Mouse (Mus musculus): ENCODE results near the gene Hdac9. TPM values are rescaled to one million over a fixed set of nuclear protein-coding genes. Genes with fewer than 3 reads are reported as not detected.
A peak's percentile ranks its signal among the peaks of the same experiment; 100 is the strongest.

Hdac9 gene
- total RNA-seq, 2 experiments from 2014 or later, result 11.8 to 25.2 TPM

DNA sequence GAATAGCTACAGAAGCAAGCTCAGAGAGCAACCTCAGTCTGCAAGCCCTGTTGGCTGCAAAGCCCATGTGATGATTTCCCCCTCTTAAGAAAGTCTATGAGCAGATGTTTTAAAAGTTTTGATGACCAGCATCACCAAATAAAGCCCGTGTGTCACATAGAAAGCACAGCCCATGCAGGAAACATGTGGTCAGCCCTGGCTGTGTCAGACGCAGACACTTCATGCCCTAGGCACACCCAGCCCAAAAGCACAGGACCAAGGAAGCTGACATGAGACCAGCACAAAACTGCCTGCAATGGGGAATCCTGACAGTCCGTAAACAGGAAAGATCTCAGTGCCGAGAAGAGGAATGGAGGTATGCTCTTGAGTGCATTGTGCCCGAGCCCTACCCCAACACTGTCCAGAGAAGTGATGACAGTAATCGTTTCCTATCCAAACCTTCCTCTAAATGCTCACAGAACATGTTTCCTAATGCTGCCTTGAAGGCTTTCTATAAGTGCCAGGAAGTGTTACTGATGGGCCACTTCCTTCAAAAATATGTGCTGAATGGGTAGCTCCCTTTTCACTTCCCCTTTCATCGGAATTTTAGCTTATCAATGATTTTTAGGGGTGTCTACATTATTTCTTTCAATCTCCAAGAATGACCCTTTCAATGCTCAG, 193.9 kb downstream of the Hdac9 start:
- intact Hi-C loops (cut with DNase I), result no loop called here
- DNase-seq, result peak; percentile 4 to 15

DNA sequence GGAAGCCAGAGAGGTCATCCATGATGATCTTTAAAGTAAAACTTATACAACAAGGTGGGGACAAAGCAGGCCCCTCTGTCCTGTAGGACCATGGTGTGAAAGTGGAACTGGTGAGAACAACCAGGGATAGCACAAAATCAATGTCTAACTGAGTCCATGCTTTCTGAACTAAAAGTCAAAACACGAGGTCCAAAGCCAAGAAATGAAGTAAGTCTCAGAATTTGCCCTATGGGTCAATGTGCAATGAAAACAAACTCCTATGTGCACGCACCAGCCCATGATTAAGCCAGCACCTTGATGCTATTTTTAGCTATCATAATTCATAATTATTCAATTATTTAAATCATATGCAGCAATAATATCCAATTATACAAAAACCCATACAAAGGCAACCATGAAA, 196.0 kb downstream of the Hdac9 start:
- DNase-seq, result no peak
- intact Hi-C loops (cut with DNase I), result no loop called here

DNA sequence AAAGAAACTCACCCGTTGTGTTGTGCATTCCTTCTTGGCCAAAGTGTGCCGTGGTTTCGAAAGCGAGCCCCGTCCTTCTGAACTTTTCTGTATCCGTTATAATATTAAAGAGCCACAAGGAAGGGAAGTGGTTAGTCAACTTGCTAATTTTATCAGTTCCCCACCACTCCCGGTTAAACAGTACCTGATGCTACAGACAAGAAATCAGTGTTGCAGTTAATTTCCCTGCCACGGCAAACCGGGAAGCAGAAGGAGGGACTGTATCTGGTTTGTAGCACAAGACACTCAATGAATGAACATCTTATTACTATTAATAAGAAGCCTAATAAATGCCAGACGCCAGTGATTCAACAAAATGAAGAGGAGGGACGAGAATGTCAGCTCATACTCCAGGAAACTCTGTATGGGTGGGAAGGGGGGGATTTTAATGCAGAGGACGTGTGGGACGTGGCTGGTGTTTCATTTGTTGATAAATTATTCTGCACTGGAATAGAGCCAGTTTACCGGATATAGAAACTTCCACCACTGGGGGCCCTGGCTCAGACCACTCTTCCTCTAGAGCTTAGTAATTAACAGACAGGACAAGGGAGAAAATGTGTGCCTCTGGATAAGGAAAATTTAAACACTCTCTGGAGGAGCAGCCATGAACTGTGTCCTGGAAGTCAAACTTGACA, 202.5 kb downstream of the Hdac9 start:
- intact Hi-C loops (cut with DNase I), result loop anchor here (10.0 kb wide), 1 partner anchor 110 kb away; no protein-coding TSS in a partner anchor
- DNase-seq, result peak; percentile 31 to 33

DNA sequence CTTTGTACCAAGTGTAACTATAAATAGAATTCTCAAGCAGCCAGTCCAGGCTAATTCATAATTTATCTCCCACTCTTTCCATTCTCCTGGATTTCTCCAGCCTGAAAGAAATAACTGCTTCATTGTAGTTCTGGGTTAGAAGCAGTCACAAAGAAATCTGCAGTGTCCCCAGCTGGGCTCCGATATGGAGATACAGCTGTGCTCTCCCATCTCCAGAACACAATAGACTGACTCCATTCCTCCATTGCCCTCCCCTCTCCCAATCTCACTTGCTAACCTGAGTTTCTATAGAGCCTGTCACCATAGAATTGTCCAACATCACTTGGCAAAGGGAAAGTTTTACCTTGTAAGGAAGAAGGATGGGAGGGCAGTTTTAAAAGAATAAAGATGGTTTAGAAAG, 218.9 kb downstream of the Hdac9 start:
- intact Hi-C loops (cut with DNase I), result no loop called here
- DNase-seq, result no peak

DNA sequence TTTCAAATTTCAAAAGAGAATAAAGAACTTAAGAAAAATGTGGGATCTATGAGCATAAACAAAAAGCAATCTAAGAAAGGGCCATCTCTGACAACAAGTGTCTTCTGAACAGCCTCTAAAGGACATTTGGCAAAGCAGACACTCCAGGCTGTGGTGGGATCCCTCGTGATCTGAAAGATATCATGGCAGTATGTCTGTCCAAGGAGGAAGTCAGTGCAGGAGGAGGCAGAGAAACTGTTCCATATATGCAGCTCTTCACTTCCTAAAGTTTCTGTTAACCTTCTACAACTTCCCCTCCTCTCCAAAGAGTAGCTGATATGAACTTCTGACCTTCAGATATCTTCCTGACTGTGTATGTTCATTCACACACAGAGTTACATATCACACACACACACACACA, 220.2 kb downstream of the Hdac9 start:
- intact Hi-C loops (cut with DNase I), result no loop called here
- DNase-seq, result no peak

DNA sequence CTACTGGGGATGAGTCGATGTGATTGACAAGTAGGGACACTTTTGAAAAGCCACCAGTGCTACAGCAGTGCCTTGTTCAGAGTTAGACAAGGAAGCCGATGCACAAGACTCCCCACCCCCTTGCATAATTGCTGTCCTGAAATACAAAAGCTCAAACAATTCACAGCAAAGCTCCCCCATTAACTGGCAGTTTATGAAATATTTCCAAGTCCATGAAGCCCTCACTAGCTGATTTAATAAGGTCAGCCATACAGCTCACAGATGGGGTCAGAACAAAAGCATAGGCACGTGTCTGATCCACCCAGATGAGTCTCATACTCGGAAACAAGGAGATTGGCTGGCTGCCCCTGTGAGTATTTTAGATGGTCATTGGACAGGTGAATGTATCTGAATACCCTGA, 228.0 kb downstream of the Hdac9 start:
- intact Hi-C loops (cut with DNase I), result no loop called here
- DNase-seq, result no peak

DNA sequence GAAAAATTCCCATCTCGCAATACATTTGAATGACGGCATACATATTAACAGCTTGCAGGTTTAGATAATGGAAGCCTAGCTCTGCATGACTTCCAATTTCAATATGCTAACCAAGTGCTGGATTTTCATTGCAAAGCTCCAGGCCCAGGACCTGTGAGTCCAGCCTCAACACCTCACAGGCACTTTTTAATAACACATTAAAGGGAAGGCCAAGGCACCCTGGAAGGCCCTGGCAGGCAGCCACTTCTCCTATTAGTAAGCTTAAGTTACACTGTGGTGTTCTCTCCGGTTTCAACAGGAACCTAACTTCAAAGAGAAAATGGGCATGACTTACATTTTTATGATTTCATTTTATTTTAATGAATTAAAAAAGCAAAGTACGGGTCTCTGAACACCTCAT, 233.5 kb downstream of the Hdac9 start:
- intact Hi-C loops (cut with DNase I), result no loop called here
- peak in 1 of 2 experiments; percentile 10 for DNase-seq

DNA sequence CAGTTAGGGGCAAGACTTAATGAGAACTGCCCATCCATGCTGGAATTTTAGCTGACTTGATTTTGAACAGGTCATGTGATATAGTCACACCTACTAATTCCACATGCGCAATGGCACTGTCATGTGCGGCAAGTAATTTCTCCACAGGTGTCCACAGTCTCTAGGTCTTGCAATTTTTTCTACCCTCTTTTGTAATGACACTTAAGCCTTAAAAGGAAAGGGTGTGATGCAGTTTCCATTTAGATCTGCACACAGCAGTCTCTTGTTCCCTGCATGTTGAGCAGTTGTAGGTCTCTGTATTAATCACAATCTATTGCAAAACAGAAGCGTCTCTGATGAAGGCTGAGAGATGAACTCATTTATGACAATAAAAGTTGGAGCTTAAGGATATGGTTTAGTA, 234.2 kb downstream of the Hdac9 start:
- DNase-seq, result no peak

DNA sequence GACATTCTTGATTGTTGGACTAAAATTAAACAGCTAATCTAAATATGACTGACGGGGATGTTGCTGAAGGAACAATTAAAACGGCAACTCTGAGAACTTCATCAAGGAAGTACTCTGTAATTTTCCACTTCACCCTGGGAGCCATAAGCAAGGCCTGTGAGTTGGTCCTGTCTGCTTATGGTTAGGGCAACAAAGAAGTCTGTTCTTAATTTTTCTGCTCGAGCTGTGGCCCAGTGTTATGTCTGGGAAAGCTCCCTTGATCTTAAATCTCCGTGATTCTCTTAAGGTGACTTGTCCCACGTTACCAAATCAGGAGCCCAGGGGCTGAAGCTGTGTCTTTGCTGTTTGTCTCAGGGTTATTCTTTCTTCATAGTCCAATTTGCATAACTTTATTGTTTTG, 236.3 kb downstream of the Hdac9 start:
- intact Hi-C loops (cut with DNase I), result no loop called here
- DNase-seq, result no peak

More for the DNA sequence above, 234.2 kb downstream of the Hdac9 start:
- intact Hi-C loops (cut with DNase I), result no loop called here

DNA sequence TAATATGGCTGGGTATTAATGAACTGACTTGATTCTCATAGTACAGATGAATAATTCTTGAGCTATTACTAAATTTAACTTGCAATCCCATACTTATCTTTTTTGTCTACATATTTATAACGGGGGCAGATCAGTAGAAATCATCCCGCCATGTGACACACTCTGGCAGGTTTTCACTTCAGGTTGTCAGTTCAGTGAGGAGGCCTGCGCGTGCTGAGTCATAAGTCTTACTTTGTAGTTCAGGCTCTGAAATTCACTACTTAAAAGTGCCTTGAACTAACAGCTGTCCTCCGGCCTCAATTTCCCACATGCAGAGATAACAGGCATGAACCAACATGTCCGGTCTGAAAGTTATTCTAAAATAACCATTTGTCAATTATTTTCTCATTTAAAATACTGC, 239.8 kb downstream of the Hdac9 start:
- intact Hi-C loops (cut with DNase I), result no loop called here
- no peak for DNase-seq

DNA sequence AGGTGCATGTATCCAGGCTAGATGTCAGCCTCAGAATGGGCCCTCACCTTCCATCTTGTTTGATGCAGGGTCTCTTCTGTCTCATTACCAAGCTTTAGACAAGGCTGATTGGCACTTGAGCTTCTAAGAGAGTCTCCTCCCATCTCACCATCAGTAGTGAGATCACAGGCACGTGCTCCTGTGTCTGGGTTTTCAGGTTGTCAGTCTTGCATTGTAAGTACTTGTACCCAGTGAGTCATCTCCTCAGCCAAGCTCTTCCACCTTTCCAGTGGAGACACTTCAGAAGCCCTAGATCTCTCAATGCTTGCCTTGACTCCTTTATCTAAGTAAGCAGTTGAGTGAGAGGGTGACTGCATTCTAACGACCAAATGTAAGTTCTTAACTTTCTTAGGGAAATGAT, 242.7 kb downstream of the Hdac9 start:
- no peak for DNase-seq
- intact Hi-C loops (cut with DNase I), result no loop called here

DNA sequence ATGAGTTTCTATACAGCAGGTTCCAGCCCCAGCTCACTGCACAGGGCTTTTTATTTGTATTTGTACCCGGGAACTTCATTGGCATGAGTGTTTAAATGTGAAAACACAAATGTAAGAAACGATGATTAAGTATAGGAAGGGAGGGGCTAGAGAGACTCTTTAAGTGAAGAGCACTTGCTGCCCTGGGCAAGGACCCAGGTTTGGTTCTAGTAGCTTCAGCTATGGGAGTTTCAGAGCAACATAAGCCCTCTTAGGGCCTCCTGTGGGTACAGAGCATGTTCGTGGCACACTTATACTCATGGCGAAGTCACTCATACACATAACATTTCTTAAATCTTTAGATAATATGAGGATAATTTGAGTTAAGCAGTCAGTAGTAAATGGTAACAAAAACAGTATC, 243.4 kb downstream of the Hdac9 start:
- no peak for DNase-seq

DNA sequence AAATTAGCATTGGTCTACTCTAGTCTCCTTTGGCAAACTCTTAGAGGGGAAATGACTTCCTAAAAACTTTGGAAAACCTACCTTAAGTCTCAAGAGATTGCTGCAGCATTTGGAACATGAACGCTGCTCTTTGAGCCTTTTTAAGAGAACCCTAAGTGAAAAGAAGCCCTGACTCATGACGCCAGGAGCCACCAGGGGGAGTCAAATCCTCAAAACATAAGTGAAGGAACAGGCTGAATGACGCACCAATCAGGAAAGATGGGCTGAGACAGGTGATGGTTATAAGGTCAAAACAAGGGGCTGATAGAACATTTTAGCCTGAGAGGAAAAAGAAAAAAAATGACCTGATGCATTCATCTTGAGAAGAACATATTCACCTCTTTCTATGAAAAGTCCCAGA, 252.1 kb downstream of the Hdac9 start:
- intact Hi-C loops (cut with DNase I), result loop anchor here (1.0 to 5.0 kb wide), 3 partner anchors 352 to 518 kb away; no protein-coding TSS in a partner anchor
- peak; percentile 75 to 87 for DNase-seq

More for the DNA sequence above, 243.4 kb downstream of the Hdac9 start:
- intact Hi-C loops (cut with DNase I), result no loop called here

DNA sequence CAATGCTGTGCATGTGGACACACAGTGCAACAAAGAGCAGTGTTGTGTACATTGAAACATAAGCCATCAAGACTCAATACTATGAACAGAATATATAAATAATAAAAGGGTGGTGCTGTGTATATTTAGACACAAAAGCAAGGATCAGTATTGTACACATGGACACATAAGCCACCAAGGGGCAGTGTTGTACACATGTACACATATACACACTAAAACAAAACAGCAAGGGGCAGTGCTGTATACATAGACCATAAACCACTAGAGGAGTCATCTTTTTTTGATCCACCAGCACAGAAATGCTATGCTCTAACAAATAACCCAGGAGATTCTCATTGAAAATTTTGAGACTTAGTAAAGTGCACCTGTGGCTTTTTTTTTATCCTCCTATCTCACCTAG, 255.5 kb downstream of the Hdac9 start:
- no peak for DNase-seq
- intact Hi-C loops (cut with DNase I), result loop anchor here (5.0 kb wide), 1 partner anchor 501 kb away; no protein-coding TSS in a partner anchor

DNA sequence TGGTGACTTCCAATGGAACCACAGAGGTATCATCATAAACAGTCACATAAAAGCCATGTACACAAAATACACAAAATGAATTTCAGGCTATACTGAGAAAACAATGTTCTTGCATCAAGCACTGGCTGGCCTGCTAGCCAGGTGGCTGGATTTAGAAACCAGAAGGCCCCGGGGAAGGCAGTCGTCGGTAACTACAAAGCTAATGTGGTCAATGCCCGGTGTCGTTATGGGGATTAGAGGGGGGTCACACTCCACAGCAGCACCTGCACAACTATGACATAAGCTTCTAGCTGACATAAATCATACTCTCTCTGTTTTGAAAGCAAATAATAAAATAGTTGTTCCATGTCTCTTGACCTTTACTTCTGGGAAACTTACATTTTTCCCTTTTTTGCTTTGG, 256.9 kb downstream of the Hdac9 start:
- no peak for DNase-seq
- intact Hi-C loops (cut with DNase I), result loop anchor here (5.0 kb wide), 1 partner anchor 502 kb away; no protein-coding TSS in a partner anchor

DNA sequence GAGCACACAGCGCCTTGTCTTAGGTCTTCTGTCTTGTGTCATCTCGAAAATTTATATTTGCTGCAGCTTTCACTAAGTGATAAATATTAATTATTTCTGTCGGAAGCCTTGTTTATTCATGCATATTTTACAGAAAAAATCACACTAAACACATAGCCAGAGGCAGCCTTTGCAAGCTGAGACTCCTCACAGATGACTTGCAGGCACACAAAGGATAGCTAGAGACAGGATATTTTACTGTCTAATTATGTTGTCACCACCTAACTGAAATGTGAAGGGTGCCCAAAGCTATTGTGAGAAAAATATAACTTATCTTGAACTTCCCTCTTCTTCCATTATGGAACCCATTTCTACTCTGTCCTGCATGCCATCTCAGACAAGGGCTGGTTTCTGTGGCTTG, 258.3 kb downstream of the Hdac9 start:
- intact Hi-C loops (cut with DNase I), result loop anchor here (5.0 kb wide), 6 partner anchors 131 to 1271 kb away; partner anchors contain the start of gene Twist1
- no peak for DNase-seq

DNA sequence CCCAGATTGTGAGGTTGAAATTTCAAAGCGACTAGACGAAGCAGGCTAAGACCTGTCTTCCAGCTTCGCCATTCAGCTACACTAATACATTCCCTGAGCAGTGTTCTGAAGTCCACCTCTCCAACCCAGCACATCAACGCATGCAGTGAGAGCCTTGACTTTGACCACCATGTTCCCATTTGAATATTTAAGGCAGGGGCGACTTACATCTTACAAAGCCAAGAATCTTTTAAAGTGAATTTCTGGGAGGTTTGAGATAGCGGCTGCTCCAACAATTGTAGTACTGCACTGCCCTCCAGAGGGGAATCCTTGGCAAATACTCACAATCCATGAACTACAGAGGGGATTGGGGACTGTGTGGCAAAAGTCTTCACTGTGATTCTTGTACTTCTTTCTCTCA, 258.8 kb downstream of the Hdac9 start:
- peak; percentile 45 to 72 for DNase-seq
- intact Hi-C loops (cut with DNase I), result loop anchor here (5.0 kb wide), 6 partner anchors 131 to 1271 kb away; partner anchors contain the start of gene Twist1

DNA sequence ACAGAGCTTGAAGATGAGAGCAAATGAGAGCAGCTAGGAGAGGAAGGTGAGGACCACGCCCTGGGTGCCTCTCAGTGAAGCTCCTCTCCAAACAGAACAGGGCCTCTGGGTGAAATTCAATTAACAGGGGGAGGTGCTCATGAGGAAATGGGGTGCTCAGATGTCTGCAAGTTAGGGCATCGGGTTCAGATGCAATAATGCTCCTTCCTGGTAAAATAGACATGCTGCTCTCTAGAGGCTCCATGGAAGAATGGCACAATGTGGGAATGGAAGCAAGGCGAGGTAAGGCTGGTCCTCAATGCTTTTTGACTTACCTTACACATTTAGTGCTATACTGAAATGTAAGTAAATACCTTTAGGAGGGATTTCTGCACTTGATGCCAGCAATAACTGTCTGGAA, 263.3 kb downstream of the Hdac9 start:
- intact Hi-C loops (cut with DNase I), result loop anchor here (2.0 kb wide), 1 partner anchor 203 kb away; no protein-coding TSS in a partner anchor
- DNase-seq, result no peak

DNA sequence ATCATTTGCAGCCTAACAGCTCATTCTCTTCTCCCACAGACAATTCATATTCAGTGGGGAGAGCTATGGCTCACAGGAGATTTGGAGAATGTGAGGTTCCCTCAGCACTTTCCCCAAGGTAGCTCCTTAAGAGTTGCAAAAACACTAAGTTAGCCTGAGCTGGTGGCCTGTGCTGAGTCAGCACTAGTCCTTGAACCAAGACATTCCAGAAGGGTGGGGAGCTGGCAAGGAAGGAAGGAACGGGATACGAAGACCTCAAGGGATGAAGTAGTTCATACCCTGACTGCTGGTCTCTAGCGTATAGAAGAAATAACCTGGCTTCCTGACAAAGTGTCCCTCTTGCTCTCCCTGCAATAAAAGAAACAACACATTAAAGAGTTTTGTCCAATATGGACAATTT, 268.1 kb downstream of the Hdac9 start:
- intact Hi-C loops (cut with DNase I), result no loop called here
- DNase-seq, result no peak

DNA sequence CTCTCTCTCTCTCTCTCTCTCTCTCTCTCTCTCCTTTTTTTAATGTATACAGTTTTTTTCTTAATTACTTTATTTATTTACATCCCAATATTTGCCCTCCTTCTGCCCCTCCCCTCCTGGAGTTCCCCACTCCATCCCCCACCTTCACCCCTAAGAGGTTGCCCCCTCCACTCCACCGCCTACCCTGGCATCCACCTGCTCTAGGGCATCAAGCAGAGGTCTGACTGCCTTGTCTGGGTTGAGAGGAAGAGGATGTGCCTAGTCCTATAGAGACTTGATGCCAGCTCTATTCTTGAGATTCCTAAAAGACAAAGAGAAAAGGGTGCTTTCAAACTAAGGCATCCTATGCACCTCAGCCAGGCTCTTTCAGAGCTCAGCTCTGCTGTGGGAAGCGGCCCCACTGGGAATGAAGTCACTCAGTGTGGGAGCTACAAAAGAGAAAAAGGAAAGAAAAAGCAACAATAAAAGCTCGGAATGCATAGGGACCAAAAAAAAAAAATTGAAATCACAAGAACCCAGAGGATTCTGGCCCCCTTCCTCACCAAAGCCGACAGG, 275.1 kb downstream of the Hdac9 start:
- DNase-seq, result no peak
- intact Hi-C loops (cut with DNase I), result no loop called here

DNA sequence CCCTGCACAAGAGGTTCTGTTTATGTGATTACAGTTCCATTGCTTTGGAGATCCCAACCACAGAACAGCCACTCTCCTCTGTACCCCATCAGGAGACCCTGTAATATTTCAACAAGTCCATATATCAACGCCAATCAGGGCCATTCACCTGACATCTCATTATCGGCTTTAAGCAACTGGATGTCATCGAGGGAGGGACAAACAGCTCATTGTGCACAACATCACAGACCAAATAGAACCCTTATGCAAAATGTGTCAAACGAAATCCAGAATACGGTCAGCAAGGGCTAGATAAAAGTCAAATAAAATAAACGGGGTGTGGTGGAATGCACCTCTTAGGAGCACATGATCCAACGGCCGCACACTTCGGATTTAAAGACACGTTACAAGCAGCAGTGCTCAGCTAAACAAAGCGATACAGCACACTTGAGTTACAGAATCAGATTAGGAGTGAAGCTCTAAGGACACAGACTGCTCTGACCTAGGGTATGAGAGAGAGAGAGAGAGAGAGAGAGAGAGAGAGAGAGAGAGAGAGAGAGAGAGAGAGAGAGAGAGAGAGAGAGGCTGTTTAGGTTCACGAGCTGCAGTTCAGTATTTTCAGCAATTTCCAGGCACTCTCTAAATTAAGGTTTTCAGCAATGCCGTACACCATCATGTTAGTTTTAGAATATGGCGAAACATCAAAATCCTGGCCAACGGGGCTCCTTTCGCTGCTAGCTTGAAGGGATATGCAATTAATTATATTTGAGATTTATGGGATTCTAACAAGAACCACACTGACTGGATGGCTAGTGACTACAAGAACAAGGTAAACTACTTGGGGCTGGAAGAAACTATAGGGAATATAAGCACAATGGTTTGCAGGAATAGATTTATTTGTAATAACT, 279.4 kb downstream of the Hdac9 start:
- DNase-seq, result no peak
- intact Hi-C loops (cut with DNase I), result no loop called here

Measured in heart, postnatal 10 days (tissue).